Mouse (Mus musculus) spleen, postnatal 10 days (tissue): Measurements from ENCODE around the gene Gm10799.
"Not testable (repeated sequence)": the region's sequence is repeated elsewhere in the genome, so short reads cannot be mapped to it uniquely, and the experiment has no call there.

Experiments used
- DNase-seq, 2 experiments: peaks; one replicate each; pipeline ENCODE4 v3.0.0; 2021 to 2022; ENCODE audit warnings: low spot score in 2 of 2

Gene Gm10799

DNA sequence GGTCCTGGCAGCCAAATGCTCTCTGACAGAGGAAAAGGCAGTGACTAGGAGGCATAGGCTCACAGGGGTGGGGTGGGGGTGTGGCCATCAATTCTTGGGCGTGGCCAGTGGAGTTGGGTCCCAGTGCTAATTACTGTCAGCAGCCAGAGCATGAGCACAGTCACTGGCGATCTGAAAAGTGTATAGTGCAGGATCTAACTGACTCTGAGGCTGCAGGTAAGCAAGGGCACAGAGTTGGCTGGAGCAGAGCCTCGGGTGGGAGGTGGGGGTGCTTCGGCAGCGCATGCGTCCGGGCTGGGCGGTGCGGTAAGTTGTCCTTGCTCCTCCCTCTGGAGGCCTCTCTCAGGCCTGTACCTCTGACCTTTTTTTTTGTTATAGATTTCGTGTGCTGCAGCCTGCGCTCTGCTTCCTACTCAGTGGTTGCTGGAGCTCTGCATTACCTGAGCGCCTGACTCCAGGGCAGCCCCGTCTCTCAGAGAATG is 1.4 kb upstream of the Gm10799 start, which contains the start of gene Cd59b:
TSS of gene Cd59b (plus strand) at position 146 of the 482 bp plus-strand sequence.
- DNase-seq = peak; percentile 76 to 89

DNA sequence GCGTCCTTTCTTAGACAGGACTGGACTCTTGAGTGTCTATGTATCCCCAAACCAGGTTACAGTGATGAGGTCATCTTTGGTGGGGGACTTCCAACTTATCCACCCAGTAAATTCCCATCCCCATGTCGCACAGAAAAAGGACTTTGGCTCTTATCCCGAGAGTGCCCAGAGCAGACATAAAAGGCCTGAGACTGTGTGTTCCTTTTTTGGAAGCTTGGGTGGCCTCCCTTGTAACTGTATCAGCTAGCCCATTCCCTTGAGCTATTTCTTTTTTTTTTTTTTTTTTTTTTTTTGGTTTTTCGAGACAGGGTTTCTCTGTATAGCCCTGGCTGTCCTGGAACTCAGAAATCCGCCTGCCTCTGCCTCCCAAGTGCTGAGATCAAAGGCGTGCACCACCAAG is 2.8 kb downstream of the Gm10799 start, which contains the start of gene Gm10912:
TSS of gene Gm10912 (plus strand) at position 301 of the 400 bp plus-strand sequence.
- DNase-seq = not testable (repeated sequence)

- no peak for DNase-seq
Measured at GRCm38 (mm10) chr2:104064152-104064551, 4.2 kb downstream of the Gm10799 start.

DNA sequence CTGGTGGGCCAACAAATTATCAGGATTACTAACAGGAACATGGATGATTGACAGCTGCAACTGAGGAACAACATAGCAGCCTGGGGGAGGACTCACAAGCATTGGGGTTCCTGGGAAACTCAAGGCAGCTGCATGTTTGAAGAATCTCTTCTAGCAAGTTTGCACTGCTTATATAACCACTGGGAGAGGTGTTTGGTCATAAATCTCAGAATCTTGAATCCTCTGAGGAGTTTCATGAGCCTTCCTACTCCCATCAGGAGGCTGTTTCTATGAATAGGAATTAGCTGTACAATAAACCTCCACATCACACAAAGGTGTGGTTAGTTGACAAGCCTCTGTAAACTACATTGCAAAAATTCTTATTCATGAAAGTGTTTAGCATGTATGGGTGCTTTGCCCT is 5.7 kb downstream of the Gm10799 start:
- DNase-seq = no peak

- DNase-seq = no peak
Measured at GRCm38 (mm10) chr2:104060996-104061395, 7.4 kb downstream of the Gm10799 start.

GRCm38 (mm10) chr2:104059786-104060185 is 8.6 kb downstream of the Gm10799 start:
- no peak for DNase-seq

DNA sequence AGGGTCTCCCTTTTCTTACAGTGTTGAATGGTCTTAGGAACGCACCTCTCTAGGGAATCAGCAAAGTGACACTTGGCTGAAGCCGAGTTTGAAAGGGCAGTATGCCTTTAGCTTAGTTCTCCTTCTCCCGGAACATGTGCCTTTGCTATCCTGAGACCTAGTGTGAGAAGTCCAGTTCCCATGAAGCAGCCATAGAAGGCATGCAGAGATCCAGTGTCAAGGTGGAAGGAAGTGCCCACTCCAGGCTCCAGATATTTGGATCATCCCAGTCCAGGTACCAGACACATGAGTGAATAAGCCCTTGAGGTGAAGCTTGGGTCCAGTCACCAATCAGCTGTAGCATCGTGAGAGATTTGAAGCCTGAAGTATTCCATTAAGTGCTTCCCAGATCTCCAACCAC is 9.4 kb downstream of the Gm10799 start:
- no peak for DNase-seq

DNA sequence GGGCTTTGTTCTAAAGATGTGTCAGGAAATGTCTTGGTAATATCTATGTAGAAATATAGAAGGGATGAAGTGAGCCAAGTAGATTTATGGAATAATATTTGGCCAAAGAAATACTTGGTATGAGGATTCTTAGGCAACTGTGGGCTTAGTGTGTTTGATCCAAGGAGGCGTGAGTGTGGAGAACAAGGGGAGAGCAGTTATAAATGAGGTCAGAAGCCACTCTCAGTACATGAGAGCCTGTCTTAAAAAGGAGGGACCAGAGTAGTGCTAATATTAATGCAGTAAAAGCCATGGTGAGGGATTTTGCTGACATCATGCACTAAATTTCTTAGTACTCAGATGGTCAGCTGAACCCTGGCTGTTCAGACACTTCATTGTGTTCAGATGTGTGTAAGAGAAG is 10.0 kb downstream of the Gm10799 start:
- DNase-seq = no peak

DNA sequence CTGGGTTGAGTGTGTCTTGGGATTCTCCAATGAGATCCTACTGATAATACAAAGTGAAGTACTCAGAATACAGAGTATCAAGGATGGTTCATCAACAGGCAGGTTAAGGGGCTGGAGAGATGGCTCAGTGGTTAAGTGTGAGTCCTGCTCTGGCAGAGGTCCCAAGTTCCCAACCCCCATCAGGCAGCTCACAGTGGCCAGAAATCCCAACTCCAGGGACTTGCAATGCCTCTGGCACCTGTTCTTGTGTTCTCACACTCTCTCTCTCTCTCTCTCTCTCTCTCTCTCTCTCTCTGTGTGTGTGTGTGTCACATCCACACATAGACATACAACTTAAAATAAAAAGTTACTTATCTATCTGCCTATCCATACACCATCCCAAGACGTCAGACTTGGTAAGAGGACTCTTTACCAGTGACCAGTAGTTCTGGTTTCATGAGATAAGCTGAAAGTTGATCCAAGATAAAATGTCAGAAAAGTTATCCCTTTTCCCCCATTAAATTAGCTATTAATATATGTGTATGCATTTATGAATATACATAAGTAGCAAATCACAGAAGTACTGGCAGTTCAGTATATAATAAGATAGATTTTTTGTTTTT is 23.8 kb downstream of the Gm10799 start:
- no peak for DNase-seq

GRCm38 (mm10) chr2:104043624-104044478 is 24.5 kb downstream of the Gm10799 start:
- DNase-seq = no peak

DNA sequence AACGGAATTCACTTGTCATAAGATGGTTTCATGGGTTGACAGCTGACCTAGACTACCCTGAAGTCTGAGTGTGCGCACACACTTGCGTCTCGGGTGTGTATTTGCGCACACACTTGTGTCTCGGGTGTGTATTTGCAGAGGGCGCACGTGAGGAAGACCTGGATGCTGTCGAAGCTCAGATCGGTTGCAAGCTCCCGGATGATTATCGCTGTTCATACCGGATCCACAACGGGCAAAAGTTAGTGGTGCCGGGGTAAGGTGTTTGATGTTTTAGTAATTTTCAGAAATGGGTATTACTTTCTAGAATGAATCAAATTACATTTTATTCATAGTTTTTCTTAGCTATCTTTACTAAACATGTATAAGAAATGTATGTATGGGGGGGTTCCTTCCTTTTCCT is 25.6 kb downstream of the Gm10799 start:
- no peak for DNase-seq

DNA sequence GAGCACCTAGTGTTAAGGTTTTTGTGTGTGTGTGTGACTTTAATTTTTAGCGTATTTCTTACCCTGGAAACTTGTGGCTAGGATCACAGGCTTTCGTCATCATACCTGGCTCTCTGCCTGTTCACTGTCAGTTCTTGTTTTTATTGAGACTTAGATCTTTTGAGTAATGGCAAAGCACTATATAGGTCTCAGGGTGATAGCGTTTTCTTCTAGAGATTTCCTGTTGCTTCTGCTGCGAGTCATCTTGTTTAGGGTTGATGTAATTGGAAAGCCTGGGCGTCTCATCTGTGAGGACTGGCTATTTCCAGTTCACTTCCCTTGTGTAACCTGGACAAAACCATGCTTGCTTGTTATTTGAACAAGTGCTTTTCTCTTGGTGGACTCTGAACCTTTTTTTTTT is 26.7 kb downstream of the Gm10799 start:
- no peak for DNase-seq

DNA sequence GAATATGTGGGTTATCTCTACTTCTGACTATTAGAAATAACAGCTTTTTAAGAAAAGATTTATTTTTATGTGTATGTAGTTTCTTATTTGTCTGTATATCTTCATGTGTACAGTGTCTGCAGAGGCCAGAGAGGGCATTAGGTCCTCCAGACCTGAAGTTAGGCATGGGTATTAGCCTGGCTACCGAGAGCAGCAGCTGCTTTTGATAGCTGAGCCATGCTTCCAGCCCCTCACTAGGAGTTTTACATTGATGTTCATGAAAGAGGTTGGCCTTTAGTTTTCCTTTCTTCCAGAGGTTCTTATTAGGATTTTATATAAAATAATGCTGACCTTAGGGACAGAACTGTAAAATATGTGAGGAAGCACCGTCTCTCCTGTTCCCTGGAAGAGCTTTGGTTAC is 30.1 kb downstream of the Gm10799 start:
- DNase-seq = no peak

DNA sequence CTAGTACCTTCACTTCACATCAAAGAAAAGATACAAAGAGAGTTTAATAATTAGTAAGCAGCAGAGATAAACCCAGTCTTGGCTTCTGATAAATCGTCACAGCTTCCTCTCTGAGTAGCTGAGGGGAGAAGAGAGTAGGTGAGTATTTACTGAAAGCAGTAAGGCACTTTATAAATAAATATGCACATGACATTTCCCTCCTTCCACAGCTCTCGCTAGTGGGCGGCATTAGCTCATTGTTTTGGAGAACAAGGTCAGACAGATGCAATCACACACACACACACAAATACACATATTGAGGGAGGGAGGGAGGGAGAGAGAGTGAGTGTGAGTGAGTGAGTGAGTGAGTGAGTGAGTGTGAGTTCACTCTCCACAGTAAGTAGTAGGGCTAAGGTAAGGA is 32.0 kb downstream of the Gm10799 start:
- no peak for DNase-seq

DNA sequence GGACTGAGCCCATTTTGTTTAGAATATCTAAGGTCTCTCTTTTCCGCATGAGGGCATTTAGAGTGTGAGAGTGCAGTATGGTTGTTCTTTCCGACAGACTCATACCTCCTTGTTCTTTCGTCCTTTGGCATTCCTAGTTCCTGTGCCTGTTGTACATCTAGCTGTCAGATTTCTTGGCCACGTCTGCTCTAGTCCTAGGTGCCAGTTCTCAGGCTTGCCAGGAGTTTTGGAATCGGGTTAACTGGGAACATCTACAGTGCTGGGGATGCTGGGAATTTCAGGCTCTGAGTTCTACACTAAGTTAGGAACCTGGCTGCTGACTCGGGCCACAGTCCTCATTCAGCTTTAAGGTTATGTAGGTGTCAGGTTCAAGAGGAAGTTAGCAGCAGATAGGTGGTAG is 32.8 kb downstream of the Gm10799 start:
- DNase-seq = no peak

DNA sequence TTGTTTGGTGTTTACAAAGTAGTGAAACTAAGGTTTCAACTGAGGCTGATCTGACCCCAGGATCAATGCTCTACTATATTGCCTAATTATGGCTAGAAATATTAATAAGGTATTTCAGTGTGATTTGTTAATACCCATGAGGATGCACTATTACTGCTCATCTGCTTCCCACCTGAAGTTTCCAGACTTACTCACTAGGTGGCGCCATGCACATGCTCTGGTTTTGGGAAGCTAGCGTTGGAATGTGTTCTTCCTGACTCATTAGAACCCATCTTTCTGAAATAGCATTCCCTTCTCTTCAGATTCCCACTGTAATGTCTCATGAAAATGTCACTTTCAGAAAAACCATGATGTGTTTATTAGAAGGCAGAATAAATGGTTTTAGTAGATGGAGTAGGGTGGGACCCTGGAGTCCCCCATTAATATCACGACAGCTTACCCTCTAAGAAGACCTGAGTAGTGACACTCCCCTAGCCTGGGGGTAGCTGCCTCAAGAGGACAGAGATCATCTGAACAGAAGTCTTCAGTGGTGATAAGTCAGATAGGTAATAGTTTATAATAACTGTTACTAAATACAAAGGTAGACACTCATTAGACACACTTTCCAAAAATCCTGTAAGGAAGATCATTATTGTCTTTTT is 33.4 kb downstream of the Gm10799 start:
- peak; percentile 63 to 73 for DNase-seq

- DNase-seq = no peak
Measured at GRCm38 (mm10) chr2:104032056-104032455, 36.3 kb downstream of the Gm10799 start.

GRCm38 (mm10) chr2:104030381-104030780 is 38.0 kb downstream of the Gm10799 start:
- no peak for DNase-seq

DNA sequence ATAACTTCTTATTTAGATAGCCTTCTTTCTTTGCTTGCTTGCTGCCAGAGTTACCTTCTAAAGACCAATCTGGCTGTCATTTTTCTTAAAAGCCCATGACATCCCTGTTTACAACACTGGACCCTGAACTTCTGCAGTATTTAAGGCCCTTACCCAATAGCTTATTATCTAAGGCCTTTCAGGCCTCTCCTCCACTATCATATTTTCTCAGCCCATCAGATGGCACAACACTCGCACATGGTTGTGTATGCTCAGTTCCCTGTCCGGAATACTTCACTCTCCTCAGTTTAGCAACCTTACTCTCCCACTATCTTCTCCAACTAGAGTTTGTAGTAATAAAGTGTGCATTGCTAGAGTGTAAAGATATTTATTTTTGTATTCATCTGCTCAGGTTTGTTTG is 39.3 kb downstream of the Gm10799 start:
- no peak for DNase-seq

DNA sequence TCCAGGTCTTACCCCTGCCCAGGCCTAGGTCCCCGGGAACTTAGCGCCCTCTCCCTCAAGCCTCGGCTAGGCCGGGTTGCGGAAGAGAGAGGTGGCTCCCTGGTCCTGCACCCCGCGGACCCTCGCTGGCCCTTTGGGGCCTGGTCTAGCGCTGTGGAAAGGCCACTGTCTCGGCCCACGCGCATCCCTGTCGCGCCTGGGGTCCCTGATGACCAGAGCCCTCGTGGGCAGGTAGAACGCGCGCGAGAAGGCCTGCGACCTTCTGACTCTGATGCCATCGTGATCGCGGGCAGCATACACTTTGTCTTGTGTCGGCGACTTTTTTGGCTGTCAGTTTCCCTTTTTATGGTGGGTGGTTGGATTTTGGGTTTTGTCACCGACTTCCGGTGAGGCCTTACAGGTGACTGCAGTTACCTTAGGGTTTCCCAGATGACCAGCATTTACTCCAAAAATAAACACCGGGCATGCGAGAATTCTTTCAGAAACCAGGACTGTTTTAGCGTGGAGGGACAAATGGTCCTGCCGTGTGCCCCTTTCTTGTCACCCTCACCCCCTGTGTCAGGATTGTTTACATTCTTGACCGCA is 40.1 kb downstream of the Gm10799 start, which contains the start of gene 4931422A03Rik:
TSS of gene 4931422A03Rik (minus strand) at position 223 of the 585 bp plus-strand sequence.
- DNase-seq = peak in 1 of 2 experiments; percentile 60

GRCm38 (mm10) chr2:104027458-104028138 is 40.8 kb downstream of the Gm10799 start, which contains the start of gene Fbxo3:
TSS of gene Fbxo3 (plus strand) at chr2:104027721.
- DNase-seq = peak; percentile 84 to 91
